Mouse (Mus musculus) left cerebral cortex, adult 11 months (tissue): Measurements from ENCODE around the gene Copg2.

Source experiments
- DNase-seq: peaks from one replicate; pipeline ENCODE4 v3.0.0; 2022; ENCODE audit warnings: low spot score

Copg2 gene

GRCm38 (mm10) chr6:30896195-30896985 is at the start of gene Copg2:
Copg2 (minus strand) TSS chr6:30896794.
- DNase-seq, result peak; percentile 93

GRCm38 (mm10) chr6:30939264-30939663 is 42.7 kb upstream of the Copg2 start:
- DNase-seq, result no peak

GRCm38 (mm10) chr6:30922821-30923220 is 26.2 kb upstream of the Copg2 start:
- no peak for DNase-seq

- no peak for DNase-seq
These were observed 25.2 kb upstream of the Copg2 start for GRCm38 (mm10) chr6:30921826-30922225.

GRCm38 (mm10) chr6:30920834-30921675 is 24.5 kb upstream of the Copg2 start:
- no peak for DNase-seq

- no peak for DNase-seq
These were observed 18.9 kb upstream of the Copg2 start, which contains the start of gene Tsga13 for GRCm38 (mm10) chr6:30915473-30915872. Tsga13 (minus strand) TSS chr6:30915573.

GRCm38 (mm10) chr6:30907970-30908369 is 11.4 kb upstream of the Copg2 start:
- DNase-seq, result peak; percentile 49

- no peak for DNase-seq
These were observed 8.3 kb upstream of the Copg2 start for GRCm38 (mm10) chr6:30904911-30905310.

- DNase-seq, result no peak
These were observed 7.4 kb upstream of the Copg2 start for GRCm38 (mm10) chr6:30904033-30904432.

GRCm38 (mm10) chr6:30897520-30897919 is 926 bp upstream of the Copg2 start:
- DNase-seq, result no peak

- DNase-seq, result no peak
These were observed 363 bp upstream of the Copg2 start for GRCm38 (mm10) chr6:30896986-30897327.

- no peak for DNase-seq
These were observed 787 bp downstream of the Copg2 start for GRCm38 (mm10) chr6:30895819-30896194.

GRCm38 (mm10) chr6:30893081-30893480 is 3.5 kb downstream of the Copg2 start:
- no peak for DNase-seq

- no peak for DNase-seq
These were observed 4.8 kb downstream of the Copg2 start for GRCm38 (mm10) chr6:30891761-30892160.

GRCm38 (mm10) chr6:30884856-30885255 is 11.7 kb downstream of the Copg2 start:
- DNase-seq, result no peak

GRCm38 (mm10) chr6:30883491-30883890 is 13.1 kb downstream of the Copg2 start:
- DNase-seq, result no peak

- DNase-seq, result no peak
These were observed 19.9 kb downstream of the Copg2 start for GRCm38 (mm10) chr6:30876661-30877060.

GRCm38 (mm10) chr6:30866501-30866900 is 30.1 kb downstream of the Copg2 start:
- no peak for DNase-seq

- DNase-seq, result no peak
These were observed 31.4 kb downstream of the Copg2 start for GRCm38 (mm10) chr6:30865031-30865678.

GRCm38 (mm10) chr6:30855956-30856355 is 40.6 kb downstream of the Copg2 start:
- DNase-seq, result no peak

GRCm38 (mm10) chr6:30855205-30855604 is 41.4 kb downstream of the Copg2 start:
- DNase-seq, result no peak

- DNase-seq, result no peak
These were observed 46.8 kb downstream of the Copg2 start for GRCm38 (mm10) chr6:30849818-30850217.

GRCm38 (mm10) chr6:30832241-30832640 is 64.4 kb downstream of the Copg2 start:
- no peak for DNase-seq
